Mouse (Mus musculus): ENCODE measurements around the gene Grip1. TPM values are rescaled to one million over a fixed set of nuclear protein-coding genes. Genes with fewer than 3 reads are reported as not detected.

Grip1 gene
- polyA plus RNA-seq, 1 experiment, result 0.86 TPM

GRCm38 (mm10) chr10:120128601-120129277 is 675.1 kb downstream of the Grip1 start:
- DNase-seq (ENCODE audit: low read depth), result no peak

DNA sequence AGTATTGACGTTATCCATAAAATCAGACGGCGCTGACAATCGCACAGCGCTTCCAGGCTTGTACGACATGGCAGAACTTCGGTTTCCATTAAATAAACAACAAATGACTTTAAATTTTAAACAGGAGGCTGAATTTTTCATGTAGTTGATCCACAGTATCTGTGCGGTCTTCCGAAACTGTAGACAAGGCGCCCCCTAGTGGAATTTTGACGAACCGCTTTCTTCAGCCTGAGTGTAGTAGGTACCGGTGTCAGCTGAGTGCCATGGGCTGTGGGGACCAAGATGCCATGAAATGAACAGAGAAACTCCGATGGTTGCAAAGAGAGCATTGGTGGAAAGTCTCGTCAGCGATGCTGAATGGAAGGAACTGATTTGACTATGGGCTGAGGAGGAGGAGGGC is 677.0 kb downstream of the Grip1 start:
- DNase-seq (ENCODE audit: low read depth), result no peak

DNA sequence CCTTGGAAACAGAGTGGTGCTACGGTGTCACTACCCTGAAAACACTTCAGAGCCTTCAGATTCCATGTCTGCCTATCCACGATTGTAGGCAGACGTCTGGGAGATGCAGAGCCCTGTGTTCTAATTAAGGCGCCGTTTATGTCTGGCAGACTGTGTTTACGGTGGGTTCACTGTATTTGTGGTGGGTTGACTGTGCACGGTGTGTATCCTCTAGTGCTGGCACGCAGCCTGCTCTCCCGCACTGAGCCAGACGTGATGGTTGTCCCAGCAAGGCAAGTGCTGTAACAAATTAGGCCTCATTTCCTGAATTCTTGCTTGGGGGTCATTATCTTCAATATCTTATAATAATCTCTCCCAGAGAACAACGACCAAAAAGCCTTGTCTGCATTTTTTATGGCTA is 680.1 kb downstream of the Grip1 start:
- no peak for DNase-seq (ENCODE audit: low read depth)

GRCm38 (mm10) chr10:120136020-120136562 is 682.5 kb downstream of the Grip1 start:
- DNase-seq (ENCODE audit: low read depth), result no peak

Other genes with a start within 250 kb of the Grip1 start
- 37.4 and 39.3 TPM in 2 replicates for gene Cand1, start 213.8 kb upstream of the Grip1 start, polyA plus RNA-seq (2012; rRNA removed)